Mouse (Mus musculus): ENCODE measurements around the gene Has3. TPM values are rescaled to one million over a fixed set of nuclear protein-coding genes. Genes with fewer than 3 reads are reported as not detected.

The Has3 gene
- 0.78 TPM for polyA plus RNA-seq (2021)

- ATAC-seq, result no peak
- ChIA-PET CTCF (interaction anchor here (1.0 kb wide), 1 partner anchor 9 kb away, joined by 3 read pairs; no protein-coding TSS in a partner anchor), POLR2A (no interaction called here)
- H3K27me3 ChIP-seq, result no peaks in the 10 kb centered on the region
- no peak for DNase-seq (ENCODE audit: low read depth, low spot score)
- in situ Hi-C loops (cut with MboI; ENCODE audit: low pct_unique_long_range_greater_than_20kb), result no loop called here
- no peak for TF ChIP-seq CTCF (IDR thresholded peaks at IDR 0.05)
Measured at GRCm38 (mm10) chr8:106870051-106870450, at the start of gene Has3. Has3 (plus strand) TSS chr8:106870242.

GRCm38 (mm10) chr8:106820553-106821515 is 49.2 kb upstream of the Has3 start:
- in situ Hi-C loops (cut with MboI; ENCODE audit: low pct_unique_long_range_greater_than_20kb), result no loop called here
- DNase-seq (ENCODE audit: low read depth, low spot score) (no peak), ATAC-seq (no peak)
- no peaks in the 10 kb centered on the region for H3K27me3 ChIP-seq
- no peak for TF ChIP-seq CTCF (IDR thresholded peaks at IDR 0.05)
- ChIA-PET POLR2A (no interaction called here), CTCF (no interaction called here)

GRCm38 (mm10) chr8:106828921-106829320 is 41.1 kb upstream of the Has3 start:
- H3K27me3 ChIP-seq, result no peaks in the 10 kb centered on the region
- in situ Hi-C loops (cut with MboI; ENCODE audit: low pct_unique_long_range_greater_than_20kb), result no loop called here
- POLR2A ChIA-PET, result no interaction called here
- no peak for DNase-seq (ENCODE audit: low read depth, low spot score)
- ATAC-seq, result no peak
- CTCF ChIA-PET, result no interaction called here
- TF ChIP-seq CTCF (IDR thresholded peaks at IDR 0.05), result no peak

- POLR2A ChIA-PET, result no interaction called here
- DNase-seq (ENCODE audit: low read depth, low spot score) (no peak), ATAC-seq (no peak)
- H3K27me3 ChIP-seq, result no peaks in the 10 kb centered on the region
- CTCF ChIA-PET, result no interaction called here
- in situ Hi-C loops (cut with MboI; ENCODE audit: low pct_unique_long_range_greater_than_20kb), result no loop called here
- no peak for TF ChIP-seq CTCF (IDR thresholded peaks at IDR 0.05)
Measured at GRCm38 (mm10) chr8:106829526-106830045, 40.5 kb upstream of the Has3 start.

- in situ Hi-C loops (cut with MboI; ENCODE audit: low pct_unique_long_range_greater_than_20kb), result no loop called here
- POLR2A ChIA-PET, result no interaction called here
- CTCF ChIA-PET, result no interaction called here
- no peaks in the 10 kb centered on the region for H3K27me3 ChIP-seq
- TF ChIP-seq CTCF (IDR thresholded peaks at IDR 0.05), result no peak
- ATAC-seq (no peak), DNase-seq (ENCODE audit: low read depth, low spot score) (no peak)
Measured at GRCm38 (mm10) chr8:106834899-106835298, 35.1 kb upstream of the Has3 start.

GRCm38 (mm10) chr8:106836525-106836924 is 33.5 kb upstream of the Has3 start:
- TF ChIP-seq CTCF (IDR thresholded peaks at IDR 0.05), result no peak
- no peak for DNase-seq (ENCODE audit: low read depth, low spot score)
- in situ Hi-C loops (cut with MboI; ENCODE audit: low pct_unique_long_range_greater_than_20kb), result no loop called here
- CTCF ChIA-PET, result no interaction called here
- POLR2A ChIA-PET, result no interaction called here
- no peak for ATAC-seq
- H3K27me3 ChIP-seq, result no peaks in the 10 kb centered on the region

GRCm38 (mm10) chr8:106838803-106839202 is 31.2 kb upstream of the Has3 start:
- TF ChIP-seq CTCF (IDR thresholded peaks at IDR 0.05), result no peak
- CTCF ChIA-PET, result no interaction called here
- POLR2A ChIA-PET, result no interaction called here
- in situ Hi-C loops (cut with MboI; ENCODE audit: low pct_unique_long_range_greater_than_20kb), result no loop called here
- DNase-seq (ENCODE audit: low read depth, low spot score) (no peak), ATAC-seq (no peak)
- H3K27me3 ChIP-seq, result no peaks in the 10 kb centered on the region

- no peak for ATAC-seq
- POLR2A ChIA-PET, result no interaction called here
- CTCF ChIA-PET, result interaction anchor here (1.2 kb wide), 1 partner anchor 10 kb away, joined by 3 read pairs; no protein-coding TSS in a partner anchor
- no peaks in the 10 kb centered on the region for H3K27me3 ChIP-seq
- in situ Hi-C loops (cut with MboI; ENCODE audit: low pct_unique_long_range_greater_than_20kb), result no loop called here
- DNase-seq (ENCODE audit: low read depth, low spot score), result no peak
- TF ChIP-seq CTCF (IDR thresholded peaks at IDR 0.05), result no peak
Measured at GRCm38 (mm10) chr8:106839209-106840001, 30.6 kb upstream of the Has3 start.

- no peak for ATAC-seq
- no peak for TF ChIP-seq CTCF (IDR thresholded peaks at IDR 0.05)
- no peaks in the 10 kb centered on the region for H3K27me3 ChIP-seq
- ChIA-PET POLR2A (no interaction called here), CTCF (interaction anchor here (0.9 to 1.1 kb wide), 2 partner anchors 10 to 38 kb away, joined by 3 read pairs; no protein-coding TSS in a partner anchor)
- no peak for DNase-seq (ENCODE audit: low read depth, low spot score)
- in situ Hi-C loops (cut with MboI; ENCODE audit: low pct_unique_long_range_greater_than_20kb), result no loop called here
Measured at GRCm38 (mm10) chr8:106850034-106850433, 20.0 kb upstream of the Has3 start.

- ChIA-PET CTCF (interaction anchor here (1.1 to 1.2 kb wide), 4 partner anchors 10 to 137 kb away, joined by 3 read pairs; no protein-coding TSS in a partner anchor), POLR2A (interaction anchor here (0.5 kb wide), 1 partner anchor 172 kb away, joined by 5 read pairs; no protein-coding TSS in a partner anchor)
- no peak for TF ChIP-seq CTCF (IDR thresholded peaks at IDR 0.05)
- no peaks in the 10 kb centered on the region for H3K27me3 ChIP-seq
- in situ Hi-C loops (cut with MboI; ENCODE audit: low pct_unique_long_range_greater_than_20kb), result no loop called here
- DNase-seq (ENCODE audit: low read depth, low spot score), result no peak
- ATAC-seq, result no peak
Measured at GRCm38 (mm10) chr8:106854534-106855241, 15.4 kb upstream of the Has3 start.

All from Patski (cell line).